Mouse (Mus musculus): Measurements from ENCODE around the gene Skap2.
A peak's percentile ranks its signal among the peaks of the same experiment; 100 is the strongest.

The Skap2 gene

DNA sequence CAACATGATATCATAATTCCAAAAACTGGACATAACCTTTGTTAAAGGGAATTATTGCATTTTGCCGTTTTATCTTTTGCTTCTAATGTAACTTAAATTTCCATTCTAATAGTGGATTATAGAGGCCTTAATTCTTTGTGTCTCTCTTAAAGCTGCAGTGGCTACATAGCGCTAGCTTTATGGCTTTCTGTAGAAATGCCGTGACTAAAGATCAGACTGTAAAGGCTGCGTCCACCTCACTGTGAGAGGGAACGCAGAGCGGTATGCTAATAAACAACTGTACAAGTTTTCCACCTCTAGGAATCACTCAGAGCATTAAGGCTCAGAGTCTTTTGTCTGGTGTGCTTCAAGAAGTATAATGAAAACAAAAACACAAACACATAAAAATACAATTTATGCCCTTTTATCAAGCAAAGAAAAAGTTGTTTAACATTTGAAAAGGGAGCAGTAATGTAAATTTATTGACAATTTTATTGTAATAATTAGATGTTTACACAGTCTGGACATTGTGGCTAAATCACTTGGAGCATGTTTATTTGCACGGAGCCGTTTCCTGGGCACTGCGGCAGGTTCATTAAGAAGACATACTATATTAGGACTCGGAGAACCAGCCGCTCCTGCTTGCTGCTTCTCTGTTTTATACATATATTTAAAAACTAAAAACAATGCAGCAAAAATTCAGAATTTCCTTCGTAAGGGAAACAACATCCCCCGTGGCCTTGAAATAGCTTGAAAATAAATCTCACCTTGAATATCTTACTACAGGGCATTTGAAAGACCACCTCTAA lies 162.1 kb downstream of the Skap2 start:
- DNase-seq (ENCODE audit: low read depth, low spot score), result no peak

DNA sequence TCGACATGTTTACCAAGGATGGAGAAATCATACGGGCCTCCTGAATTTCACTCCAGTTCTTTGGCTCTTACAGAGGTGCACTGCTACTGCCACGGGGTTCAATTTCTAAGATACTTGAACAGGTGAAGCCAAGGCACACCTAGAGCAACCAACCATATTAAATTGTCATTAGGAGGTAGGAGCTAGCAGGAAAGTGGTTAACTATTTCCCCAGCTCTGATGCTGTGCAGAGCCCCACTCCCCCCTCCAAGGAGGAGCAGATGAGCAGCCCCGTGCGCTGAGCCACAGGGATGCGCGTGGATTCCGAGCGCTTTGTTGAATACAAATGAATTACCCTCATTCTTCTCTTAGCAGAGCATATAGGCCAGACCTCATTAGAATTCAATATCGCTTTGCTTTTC lies 162.8 kb downstream of the Skap2 start:
- DNase-seq (ENCODE audit: low read depth, low spot score), result no peak

DNA sequence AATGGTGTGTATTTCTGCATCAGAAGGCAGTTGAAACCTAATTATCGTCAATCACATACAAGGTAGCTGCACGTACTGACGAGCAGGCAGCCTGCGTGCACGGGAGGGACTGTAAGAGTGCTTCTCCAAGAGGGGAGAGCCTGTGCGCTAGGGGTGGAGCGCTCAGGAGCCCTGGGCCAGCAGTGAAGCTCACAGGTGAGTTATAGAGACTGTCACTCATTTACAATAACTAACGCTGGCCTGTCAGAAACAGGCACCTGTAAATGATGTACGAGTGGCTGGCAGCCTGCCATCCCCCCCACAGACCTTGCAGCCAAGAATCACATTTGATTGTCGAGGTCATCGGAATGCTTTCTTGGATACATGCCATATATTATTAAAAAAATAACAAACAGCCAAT lies 168.2 kb downstream of the Skap2 start:
- no peak for DNase-seq (ENCODE audit: low read depth, low spot score)

GRCm38 (mm10) chr6:51843081-51843480 lies 169.3 kb downstream of the Skap2 start:
- no peak for DNase-seq (ENCODE audit: low read depth, low spot score)

GRCm38 (mm10) chr6:51838177-51838576 lies 174.2 kb downstream of the Skap2 start:
- DNase-seq (ENCODE audit: low read depth, low spot score), result no peak

- DNase-seq (ENCODE audit: low read depth, low spot score), result no peak
Measured at GRCm38 (mm10) chr6:51833362-51833761, 179.0 kb downstream of the Skap2 start.

GRCm38 (mm10) chr6:51825621-51826021 lies 186.7 kb downstream of the Skap2 start:
- DNase-seq (ENCODE audit: low read depth, low spot score), result no peak

- no peak for DNase-seq (ENCODE audit: low read depth, low spot score)
Measured at GRCm38 (mm10) chr6:51824136-51824830, 188.1 kb downstream of the Skap2 start.

- DNase-seq (ENCODE audit: low read depth, low spot score), result no peak
Measured at GRCm38 (mm10) chr6:51822049-51822448, 190.3 kb downstream of the Skap2 start.

DNA sequence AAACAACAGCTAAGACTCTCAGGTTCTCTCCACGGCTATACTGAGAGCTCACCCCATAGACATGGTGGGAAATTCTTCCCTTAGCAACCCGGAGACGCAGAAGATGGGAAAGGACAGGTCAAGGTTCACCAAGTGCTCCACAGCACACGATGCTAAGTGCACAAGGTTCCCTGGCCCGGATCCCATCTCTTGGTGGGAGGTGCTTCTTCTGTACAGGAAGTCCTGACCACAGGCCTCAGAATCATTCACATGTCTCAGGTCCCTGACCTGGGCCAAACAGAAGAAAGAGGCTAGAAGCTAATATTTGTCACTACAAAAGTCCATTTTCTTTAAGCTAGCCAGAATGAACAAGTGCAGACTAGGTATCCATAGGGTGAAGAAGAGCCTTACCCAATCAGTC lies 191.5 kb downstream of the Skap2 start:
- no peak for DNase-seq (ENCODE audit: low read depth, low spot score)

DNA sequence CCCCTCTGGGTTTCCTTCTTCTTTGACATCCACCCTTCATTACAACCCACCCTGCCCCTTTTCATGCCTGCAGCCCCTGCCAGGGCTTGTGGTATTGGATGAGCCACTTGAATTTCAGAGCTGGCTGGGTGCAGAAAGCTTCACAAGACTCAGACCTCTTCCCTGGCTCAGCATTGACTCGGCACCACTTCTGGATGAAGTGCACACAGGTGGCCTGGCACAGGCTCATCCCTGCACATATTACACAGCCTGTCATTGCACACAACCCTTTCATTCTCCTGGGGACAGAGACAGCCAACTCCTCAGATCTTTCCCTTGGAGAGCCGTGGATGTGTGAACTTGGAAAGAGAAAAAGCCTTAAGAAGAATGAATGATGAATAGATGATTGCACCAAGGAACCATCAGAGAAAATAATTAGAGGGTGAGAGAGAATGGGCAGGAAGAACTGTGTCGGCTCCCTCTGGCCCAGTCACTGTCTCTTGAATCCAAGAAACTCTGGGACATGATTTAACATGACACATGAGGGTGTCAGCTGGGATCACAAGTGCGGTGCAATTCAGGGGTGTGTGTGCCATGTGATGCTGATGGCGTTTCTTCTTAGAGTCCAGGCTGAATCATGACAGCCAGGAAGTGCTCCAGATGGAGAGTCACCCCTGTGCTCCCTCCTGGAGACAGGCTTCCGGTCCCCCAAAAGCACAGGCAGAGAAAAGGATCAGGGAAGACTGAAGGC lies 195.3 kb downstream of the Skap2 start:
- DNase-seq (ENCODE audit: low read depth, low spot score), result no peak

DNA sequence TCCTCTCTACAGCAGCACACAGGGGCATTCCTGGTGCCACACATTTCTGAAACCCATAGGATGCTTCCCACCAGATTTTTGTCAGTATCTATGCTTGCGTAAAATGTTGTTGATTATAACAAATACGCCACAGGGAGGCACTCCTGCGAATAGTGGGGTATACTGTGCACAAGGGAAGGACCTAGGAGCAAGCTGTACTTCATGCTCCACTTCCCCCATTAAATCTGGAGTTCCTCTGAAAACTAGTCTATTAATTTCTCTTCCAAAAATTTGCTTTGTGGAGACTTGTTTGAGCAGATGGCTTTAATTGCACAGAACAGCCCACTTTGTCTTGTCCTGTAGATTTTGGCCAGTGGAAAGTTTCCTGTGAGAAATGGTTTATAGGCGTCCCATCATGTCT lies 201.4 kb downstream of the Skap2 start:
- no peak for DNase-seq (ENCODE audit: low read depth, low spot score)

DNA sequence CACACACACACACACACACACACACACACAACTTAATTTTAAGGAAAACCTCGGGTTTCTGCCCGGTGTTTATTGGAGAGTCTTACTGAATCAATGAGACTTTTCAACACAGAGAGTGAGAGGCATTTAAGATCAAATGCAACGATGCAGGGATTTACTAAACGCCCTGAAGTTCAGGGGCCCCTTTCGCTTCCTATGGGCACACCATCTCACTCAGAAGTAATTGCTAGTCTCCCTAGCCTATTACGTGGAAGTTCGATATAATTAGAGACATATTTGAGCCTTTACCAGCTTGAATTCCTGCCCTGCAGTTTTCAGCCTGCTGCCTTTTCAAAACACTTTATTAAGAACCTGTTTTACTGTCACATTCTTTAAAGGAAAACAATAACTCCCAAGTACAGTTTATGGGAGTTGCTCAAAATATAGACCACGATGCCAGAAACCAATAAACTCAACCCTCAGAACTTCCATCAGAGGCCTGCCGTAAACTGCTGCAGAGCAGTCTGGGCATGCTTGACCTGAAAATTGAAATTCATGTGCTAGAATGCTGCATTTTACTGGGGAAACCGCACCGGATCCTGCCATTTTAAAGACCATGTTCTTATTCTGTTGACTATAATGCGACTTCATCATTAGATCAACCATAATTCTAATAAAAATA lies 203.1 kb downstream of the Skap2 start:
- DNase-seq (ENCODE audit: low read depth, low spot score), result peak; percentile 57

- no peak for DNase-seq (ENCODE audit: low read depth, low spot score)
Measured at GRCm38 (mm10) chr6:51808011-51808410, 204.3 kb downstream of the Skap2 start.

Measured in forelimb bud, embryonic 11.5 days (tissue).